Mouse (Mus musculus): ENCODE results near the gene 2410004P03Rik.
"Not testable (repeated sequence)": the region's sequence is repeated elsewhere in the genome, so short reads cannot be mapped to it uniquely, and the experiment has no call there.

Gene 2410004P03Rik

DNA sequence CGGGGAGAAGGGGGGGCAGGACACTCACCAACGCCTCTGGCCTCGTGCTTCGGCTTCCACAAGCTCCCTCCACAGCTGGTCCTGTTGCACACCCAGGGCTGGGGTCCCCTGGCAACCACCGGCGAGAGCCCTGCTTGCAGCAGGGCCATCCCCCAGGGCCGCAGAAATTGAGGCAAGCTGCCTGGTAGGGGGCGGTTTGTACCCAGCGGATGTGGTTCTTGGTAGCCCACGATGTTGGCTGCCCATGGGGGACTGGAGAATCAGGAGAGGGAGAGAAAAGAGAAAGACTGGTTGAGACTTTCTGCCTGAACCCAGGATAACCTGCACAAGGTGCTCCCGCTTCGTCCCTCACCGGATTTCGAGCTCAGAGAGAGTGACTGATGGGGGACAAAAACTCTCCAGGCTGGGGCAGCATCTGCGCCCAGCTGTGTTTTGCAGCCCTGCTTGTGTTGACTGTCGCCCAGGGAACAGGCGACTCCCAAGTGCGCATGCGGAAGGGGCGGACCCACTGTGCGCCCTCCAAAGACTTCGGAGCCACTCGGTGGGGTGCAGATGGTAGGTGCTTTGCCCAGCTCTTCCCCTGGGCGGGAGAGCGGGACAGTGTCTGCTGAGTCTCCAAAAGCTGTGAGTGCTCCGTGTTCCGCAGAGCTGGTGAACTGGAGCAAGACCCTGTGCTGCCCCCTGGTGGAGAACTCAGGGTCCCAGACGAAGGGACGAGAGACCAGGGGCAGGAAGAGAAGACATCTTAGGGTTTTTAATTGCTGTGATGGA is at the start of gene 2410004P03Rik:
Gene 2410004P03Rik (minus strand): TSS at position 628 of the 771 bp plus-strand sequence.
- DNase-seq = peak; percentile 90

DNA sequence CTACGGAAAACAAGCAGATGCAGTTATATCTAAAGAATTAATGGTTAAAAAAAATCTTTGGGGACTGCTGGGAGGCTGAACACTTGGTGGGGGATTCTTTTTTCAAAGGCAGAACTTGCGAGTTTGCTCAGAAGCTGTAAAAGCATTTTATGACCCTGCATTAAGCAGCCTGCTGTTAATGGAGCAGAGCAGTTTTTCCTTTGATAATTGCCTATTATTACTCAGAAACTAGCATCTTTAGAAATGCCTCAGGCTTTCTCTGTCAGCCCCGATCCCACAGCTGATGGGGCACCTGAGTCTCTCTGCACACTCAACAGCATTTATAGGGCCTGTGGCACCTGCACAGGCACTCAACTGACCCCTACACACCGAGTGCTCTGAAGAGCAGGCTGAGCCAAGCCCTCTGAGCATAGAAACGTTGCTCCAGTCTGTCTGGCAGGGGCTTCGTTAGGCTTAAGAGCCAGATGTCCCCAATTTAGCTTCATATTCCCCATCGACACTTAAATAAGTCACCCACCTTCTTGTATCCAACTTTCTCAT is 49.7 kb upstream of the 2410004P03Rik start:
- DNase-seq = no peak

DNA sequence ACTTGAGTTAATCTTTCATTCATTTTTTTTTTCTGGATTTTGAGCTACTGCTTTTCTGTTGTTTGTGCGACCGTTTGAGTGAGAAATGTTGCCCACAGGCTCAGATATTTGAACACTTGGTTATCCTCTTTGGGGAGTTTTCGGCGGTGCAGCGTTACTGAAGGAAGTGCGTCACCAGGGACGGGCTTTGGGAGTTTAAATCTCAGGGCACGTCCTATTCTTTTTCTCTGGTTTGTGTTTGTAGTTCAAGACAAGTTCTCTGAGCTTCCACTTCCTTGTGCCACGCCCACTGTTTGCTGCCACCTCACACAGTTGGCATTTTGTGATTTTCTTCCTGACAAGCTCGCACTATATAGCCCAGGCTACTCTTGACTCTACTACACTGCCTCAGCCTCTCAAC is 47.0 kb upstream of the 2410004P03Rik start:
- DNase-seq = no peak

DNA sequence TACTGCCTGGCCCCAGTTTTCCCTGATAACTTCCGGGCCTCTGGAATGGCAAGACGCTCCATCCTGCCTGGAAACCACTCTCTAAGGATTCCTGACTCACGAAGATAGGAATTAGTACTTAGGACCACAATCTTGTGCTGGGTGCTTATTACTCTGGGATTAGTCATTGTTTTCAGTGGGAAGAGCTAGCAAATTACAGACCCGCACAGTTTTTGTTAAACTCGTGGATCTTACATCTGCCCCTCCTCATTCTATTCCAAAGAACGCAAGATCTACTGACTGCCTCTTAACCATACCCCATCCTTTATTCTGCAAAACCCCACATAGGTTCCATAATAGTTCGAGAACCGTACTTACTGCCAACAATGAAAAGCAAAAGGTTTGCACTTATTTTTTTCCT is 45.6 kb upstream of the 2410004P03Rik start:
- DNase-seq = no peak

DNA sequence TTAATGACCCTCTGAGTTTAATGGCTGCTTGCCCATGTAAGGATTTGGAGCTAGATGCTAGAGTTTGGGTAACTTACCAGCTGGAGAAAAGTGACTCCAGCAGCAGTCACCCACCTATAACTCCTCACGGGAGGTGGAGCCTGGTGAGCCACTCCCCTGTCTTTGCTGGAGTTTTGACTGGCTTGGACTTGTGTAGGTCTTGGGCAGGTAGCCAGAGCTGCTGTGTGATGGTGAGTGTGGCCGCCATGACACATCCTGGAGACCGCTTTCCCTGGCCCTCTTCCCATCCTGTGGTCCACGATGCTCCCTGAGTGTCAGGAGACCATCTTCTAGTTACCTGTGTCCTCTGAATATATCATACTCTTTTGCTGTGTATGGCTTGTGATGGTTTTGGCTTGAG is 44.2 kb upstream of the 2410004P03Rik start:
- no peak for DNase-seq

DNA sequence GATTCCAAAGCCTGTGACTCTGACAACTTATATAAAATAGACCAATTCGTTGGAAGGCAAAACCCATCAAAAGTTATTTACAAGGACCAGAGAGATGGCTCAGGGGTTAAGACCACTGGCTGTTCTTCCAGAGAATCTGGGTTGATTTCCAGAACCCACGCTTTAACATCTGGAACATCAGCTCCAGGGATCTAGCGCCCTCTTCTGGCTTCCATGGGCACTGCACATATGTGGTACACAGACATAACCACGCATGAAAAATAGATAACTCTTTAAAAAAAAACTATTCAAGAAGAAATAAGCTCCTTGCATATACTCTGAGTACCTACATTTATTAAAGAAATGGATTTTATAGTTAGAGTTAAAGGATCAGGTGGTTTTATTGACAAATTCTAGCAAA is 43.2 kb upstream of the 2410004P03Rik start:
- DNase-seq = no peak

DNA sequence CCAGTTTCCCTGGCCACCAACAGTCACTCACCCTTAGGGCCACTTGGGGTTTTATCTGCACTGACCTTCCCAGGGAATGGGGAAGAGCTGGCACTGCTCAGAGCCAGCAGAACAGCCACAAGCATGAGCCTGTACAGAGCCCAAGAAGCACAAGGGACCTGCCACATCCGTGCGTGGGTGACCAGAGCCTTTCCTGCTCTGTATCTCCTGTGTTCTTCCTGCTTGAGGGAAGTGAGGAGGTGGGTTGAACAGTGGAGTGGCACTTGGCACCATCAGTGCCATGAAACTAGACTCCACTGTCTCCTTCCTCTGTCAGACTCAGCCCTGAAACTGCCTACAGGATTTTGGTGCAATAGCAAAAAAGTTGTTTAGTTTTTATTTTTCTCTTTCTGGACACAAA is 41.1 kb upstream of the 2410004P03Rik start:
- no peak for DNase-seq

DNA sequence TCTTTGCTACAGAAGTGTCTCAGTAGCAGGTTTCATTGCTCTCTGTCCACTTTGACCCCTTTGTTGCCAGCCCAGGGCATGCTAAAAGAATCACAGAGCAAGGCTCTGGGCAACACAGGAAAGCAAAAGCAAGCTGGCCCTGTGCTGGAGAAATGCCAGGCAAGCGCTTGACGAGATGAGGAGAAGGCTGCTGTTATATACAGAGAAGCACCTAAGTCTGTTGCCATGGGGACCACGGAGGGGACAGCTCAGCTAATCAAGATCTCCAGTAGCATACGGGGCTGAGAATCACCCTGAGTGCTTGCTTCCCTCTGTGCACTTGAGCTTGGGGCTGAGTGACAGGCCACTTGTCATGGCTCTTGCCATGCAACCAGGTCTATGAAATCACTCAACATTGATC is 39.5 kb upstream of the 2410004P03Rik start:
- DNase-seq = no peak

DNA sequence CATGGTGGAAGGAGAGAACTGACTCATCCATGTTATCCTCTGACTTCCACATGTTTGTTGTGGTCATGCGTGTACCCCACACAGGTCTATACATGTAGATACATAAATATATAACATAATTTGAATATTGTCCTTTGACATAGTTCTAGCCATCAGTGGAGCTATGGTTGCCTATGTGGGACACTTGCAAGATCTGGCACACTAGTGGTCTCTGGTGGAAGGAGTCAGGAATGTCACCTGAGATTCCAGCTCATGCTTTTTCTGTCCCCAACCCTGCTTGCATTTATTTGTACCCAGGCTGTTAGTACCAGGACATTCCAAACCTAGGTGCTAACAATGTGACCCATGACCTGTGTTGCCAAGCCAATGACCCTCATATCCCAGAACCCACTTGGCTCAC is 38.3 kb upstream of the 2410004P03Rik start:
- DNase-seq = no peak

DNA sequence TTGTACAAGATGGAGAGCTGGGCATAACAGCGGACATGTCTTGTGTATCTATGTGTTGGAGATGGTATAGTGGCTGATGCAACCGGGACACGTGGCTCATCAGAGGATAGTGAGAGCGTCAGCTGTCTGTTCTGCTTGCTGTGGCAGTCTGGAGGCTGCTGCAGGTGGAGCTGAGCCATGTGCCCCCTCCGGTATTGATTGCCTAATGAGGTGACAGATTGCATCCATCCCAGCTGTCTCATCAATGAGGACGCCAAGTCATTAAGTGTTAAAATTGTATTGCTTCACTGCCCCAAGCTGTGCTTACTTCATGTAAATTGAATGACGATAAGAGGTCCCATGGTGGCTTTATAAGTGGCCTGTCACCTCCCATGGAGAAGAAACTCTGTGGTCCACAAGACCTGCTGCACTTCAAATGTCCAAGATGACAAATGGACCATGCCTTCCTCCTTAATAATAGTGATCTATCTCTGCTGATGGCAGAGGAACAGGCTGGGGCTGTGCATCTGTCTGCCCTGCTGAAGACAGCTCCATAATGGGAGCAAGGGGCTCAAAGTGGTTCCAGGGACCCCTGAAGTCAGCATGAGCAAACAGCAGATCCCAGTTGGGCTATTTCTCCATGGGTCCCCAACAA is 37.6 kb upstream of the 2410004P03Rik start:
- DNase-seq = no peak

DNA sequence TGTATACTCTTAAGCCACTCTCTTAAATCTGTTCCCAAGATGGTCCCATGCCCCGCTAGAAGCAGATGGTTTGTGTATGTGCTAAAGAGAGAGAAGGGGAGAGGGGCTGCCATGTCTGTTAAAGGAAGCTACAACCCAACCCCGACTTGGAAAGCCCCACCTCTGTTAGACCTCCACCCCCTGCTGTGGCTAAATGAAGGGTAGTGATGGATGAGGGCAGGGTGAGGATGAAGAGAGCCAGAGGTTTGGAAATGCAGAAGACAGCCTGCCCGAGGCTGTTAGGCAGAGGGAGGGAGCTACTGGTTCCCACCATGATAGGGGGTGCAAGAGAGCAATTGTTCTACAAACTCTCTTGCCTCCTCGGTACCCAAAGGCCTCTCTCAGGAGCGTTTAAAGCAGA is 31.8 kb upstream of the 2410004P03Rik start:
- DNase-seq = no peak

DNA sequence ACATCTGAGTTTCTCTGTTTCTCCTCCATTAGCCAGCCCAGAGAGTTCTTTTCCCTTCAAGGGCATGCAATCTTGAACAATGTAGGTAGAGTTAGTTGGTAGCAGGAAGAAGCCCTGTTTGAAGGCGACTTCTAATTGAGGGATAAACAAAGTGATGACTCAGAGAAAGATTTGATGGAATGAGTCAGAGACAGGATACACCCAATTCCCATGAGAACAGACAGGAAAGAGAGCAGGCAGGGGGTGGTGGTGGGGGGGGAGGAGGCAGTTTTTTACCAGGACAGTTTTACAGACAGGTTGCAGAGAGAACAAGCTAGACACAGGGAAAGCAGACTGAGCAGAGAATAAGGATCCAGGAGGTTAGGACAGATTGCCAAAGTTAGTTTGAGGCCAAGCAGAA is 29.0 kb upstream of the 2410004P03Rik start:
- DNase-seq = no peak

DNA sequence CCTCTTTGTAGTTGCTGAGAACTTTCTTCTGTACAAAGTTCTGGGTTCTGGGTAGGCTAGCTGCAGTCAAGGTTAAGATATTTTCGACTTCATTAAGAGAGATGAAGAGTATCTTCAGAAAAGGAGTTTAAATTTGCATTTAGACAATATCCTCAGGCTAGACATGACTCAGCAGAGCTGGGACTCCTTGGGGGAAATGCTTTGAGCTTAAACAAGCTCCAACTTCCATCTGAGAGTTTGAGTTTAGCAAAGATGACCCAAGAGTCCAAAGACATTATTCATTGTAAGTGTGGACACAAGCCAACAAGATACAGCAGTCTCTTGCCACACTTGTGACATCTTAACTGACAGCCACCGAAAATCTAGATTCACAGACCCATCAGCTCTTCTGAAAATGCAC is 27.9 kb upstream of the 2410004P03Rik start:
- DNase-seq = no peak

DNA sequence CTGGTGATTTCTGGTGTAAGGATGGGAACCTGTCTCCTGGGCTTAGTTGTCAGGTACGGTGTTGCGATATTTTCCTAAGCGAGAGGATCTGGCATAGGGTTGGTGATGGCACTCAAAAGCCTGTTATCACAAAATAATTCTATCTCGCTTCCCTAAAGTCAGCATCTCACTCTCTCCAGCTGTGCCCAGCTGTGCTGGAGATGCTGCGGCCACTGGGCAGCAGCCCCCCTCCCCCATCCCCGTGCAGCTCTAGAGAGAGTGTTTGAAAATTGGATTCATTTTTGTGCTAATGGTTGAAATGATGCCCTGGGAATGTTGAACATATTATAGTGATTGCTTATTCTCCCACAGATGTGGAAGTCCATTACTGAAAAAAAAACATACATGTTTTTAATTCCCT is 26.7 kb upstream of the 2410004P03Rik start:
- DNase-seq = peak; percentile 55

DNA sequence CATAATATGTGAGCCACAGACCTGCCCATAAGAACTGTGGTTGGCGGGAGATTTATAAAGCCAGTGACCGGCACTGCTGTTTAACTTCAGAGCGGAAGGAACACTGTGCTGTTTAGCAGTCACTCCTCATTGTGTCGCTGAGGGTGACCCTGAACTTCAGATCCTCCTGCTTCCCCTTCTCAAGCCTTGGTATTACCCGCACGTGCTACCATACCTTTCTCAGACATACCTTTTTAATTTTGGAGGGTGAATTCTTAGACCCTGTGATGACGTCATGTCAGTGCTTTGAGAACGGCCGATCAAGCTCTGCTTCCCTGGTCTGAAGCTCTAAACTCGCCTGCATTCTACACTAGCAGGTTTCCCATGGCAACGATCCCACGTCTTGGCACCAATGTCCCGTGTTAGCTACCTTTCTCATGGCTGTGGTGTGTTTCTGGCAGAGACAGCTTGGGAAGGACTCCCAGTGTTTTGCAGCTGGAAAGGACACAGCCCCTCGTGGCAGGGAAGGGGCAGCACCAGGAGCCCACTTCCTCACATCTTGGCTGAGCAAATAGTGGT is 25.6 kb upstream of the 2410004P03Rik start:
- DNase-seq = no peak

DNA sequence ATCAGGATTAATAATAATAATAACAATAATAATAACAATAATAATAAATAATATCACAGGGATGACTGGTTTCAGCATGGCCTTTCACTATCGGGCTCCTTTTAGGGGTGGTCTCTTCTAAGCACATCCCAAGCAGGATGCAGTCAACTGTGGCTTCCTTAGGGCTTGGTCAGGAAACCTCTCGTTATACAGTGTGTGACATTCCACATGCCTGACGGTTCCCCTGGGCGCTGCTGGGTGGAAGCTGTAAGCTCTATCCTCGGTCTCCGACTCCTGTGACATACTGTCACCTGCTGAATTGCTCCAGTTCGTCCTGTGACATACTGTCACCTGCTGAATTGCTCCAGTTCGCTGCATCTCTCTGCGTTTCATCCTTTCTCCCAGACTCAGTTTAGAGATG is 25.0 kb upstream of the 2410004P03Rik start:
- DNase-seq = no peak

DNA sequence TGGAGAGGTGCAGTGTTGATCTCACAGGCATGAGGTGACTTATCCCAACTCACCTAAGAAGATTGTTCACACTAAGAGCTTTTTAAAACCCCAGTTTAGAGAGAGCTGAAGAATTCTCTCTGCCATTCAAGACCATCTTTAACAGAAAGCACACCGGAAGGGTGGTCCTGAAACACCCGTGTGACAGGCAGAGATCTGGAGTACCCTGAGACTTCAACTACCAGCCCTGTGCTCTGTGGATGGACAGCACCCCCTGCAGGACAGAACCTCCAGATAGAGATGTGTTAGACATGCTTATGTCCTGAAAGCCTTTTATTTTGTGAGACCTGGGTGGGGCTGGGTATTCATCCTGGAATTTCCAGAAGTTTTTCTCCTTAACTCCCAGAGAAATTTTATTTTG is 23.6 kb upstream of the 2410004P03Rik start:
- DNase-seq = peak; percentile 63

DNA sequence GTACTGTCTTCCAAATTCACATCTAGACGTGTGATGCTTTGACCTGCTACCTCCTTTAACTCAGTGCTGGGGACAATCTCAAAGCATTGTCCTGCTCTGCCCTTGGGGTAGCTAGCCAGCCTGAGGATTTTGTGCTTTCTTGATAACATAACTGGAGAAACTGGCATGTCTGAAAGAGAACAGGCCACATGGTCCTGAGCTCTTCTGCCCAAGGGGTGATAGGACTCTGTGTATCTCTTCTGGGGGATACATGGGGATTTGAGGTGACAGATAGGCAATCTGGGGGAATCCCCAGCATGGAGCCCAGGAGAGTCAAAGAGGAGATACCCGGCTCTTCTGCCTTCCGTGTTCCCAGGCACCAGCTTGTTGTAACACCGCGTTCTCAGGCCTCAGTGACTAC is 23.1 kb upstream of the 2410004P03Rik start:
- DNase-seq = no peak

DNA sequence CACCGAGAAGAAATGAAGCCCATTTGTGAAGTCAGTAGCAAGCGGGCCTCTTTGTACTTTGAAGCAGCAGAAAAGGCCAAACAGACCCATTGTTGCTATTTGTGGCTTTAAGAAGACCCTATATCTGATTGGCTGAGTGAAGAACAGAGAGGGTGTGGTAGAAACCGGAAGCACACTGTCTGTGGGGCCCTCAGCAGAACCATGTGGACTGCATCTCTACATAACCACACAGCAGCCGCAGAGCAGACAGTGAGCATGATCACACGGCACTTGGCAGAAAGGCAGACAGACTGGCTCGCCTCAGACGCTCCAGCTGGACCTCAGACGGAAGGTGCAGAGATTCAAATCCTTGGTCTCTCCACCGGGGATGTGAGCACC is 21.9 kb upstream of the 2410004P03Rik start:
- DNase-seq = no peak

DNA sequence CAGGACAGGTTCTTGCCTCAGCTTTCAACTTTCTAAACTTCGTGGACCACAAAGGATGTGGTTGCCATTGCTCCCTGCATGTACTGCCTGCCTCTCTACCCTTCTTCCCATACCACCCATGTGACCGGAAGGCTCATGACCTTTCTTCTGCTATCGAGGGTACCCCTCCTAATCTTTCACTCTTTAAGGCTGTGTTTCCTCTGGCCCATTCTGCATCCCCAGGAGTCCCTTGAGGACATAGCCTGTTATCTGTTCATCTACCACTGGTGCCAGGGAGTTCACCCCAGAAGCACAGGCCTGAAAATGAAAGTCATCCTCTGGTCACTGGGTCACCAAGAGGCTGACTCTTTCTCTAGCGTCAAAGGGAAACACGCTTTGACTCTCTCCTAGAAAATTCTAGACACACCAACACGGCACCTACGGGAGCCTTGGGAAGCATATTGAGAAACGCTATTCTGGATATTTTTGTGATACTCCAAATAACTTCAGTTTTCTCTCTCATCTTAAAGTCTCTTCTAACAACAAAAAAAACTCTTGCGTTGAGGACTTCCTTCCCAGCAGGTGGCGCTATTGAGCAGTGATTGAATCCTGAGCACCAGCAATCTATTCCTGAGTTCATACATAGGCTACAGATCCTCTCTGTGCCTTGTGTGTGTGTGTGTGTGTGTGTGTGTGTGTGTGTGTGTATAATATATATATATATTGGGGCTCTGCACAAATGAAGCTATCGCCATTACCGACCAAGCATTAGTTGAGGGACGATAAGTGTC is 21.4 kb upstream of the 2410004P03Rik start:
- DNase-seq = peak; percentile 91

DNA sequence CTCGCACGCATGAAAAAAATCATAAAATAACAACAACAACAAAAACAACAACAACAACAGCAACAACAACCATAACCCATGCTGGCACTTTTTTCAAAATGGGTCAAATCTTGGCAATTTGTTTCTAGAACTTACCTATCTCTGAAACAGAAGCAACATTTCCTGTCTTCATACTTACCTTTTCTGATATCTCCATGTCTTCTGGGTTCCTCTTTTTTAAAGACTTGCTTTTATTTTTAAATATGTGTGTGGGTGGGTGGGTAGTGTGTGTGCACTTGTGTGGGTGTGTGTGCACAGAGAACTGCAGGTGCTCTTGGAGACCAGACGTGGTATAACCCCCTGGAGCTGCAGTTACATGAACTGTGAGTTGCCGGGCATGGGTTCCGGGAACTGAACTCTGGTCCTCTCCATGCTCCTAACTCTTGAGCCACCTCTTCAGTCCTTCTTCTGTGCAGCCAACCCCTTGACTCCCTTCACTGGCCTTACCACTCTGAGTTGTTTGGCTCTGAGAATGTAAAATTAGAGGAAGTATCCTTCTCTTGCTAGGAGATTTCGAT is 13.1 kb upstream of the 2410004P03Rik start:
- no peak for DNase-seq

DNA sequence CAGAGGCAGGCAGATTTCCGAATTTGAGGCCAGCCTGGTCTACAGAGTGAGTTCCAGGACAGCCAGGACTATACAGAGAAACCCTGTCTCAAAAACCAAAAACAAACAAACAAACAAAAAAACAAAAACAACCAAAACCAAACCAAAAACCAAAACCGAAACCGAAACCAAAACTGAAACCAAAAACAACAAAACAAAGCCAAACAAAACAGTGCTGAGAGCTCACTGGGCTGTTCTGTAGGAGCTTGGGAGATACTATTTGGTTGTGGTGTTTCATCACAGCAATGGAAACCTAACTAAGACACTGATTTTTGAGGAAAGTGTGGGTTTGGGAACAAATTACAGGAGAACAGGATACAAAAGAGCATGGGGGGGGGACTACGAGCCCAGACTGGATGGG is 10.6 kb upstream of the 2410004P03Rik start:
- DNase-seq = no peak

DNA sequence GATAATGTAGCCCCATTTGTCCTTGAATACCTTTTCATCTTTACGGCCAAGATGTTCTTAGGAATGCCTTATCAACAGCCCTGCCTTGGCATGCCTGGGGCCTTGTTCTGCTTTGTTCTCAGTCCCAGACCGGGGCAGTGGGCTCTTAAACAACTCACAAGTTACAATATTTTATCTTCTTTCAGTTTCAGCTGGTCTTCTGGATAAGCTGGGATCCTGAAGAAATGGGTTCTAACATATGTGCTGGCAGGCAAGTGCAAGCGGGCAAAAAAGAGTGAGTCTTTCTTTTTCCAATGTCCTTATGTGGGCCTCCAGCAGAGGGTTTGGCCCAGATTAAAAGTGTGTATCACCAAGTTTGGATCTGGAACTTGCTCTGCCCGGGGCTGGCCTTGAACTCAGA is 9.6 kb upstream of the 2410004P03Rik start:
- DNase-seq = not testable (repeated sequence)
